Mouse (Mus musculus) embryonic fibroblast, embryonic 13.5 days (primary cell): Measurements from ENCODE around the gene C1qtnf1.

Experiments
- CTCF ChIP-seq: IDR thresholded peaks from 2 replicates; pipeline ENCODE4 v1.5.1; 2011; ENCODE audit warnings: mild to moderate bottlenecking, control low read depth, low read length, moderate library complexity, borderline replicate concordance; ENCODE audit not compliant: insufficient read depth
- POLR2A ChIP-seq: IDR thresholded peaks from 2 replicates; pipeline ENCODE4 v1.6.1; 2011; ENCODE audit warnings: low read depth, mild to moderate bottlenecking, control low read depth, low read length, moderate library complexity

- TF ChIP-seq POLR2A (no peak), CTCF (no peak)
These were observed 47.6 kb downstream of the C1qtnf1 start for GRCm38 (mm10) chr11:118475496-118476083.
